Mouse (Mus musculus): Measurements from ENCODE around the gene Gm13124. TPM values are rescaled to one million over a fixed set of nuclear protein-coding genes. Genes with fewer than 3 reads are reported as not detected.

The Gm13124 gene
- polyA plus RNA-seq (2012), result not detected in 2 replicates

DNA sequence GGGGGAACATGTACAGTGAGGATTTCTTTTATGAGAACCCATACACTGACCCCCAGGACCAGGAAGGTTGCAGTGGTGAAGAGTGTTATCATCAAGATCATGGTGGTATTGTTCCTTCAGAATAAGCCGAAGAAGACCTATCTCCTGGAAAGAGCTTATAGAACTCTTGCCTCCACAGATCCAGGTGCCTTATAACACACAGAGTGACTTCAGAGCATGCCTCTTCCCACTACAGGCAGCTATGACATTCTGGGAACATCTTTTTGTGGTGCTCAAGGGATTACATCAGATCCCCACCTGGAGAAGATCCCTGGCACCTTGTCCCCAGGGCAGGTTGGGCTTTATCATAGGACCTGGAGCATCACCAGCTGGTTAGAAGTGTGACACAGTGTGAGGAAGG, at the start of gene Gm13124:
Gm13124 (minus strand) TSS at position 101 of the 400 bp plus-strand sequence.

DNA sequence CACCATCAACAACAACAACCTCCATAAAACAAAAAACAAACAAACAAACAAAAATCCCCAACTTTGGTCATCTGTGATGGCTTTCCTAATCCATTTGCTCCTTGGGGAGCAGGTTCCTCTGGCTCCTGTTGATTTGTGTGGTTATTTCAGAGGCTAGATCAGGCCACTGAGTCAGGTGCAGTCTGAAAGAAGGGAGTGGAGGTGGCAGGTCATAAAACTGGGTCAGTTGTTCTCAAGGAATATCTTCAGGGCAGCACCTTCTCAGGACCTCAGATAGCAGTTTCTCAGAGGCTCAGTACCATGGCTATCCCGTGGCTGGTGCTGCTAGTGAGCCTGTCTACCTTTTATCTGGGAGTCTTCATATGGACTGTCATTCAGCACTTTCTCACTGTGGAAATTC, 48.5 kb upstream of the Gm13124 start, which contains the start of gene Aadacl4:
Aadacl4 (plus strand) TSS at position 301 of the 400 bp plus-strand sequence.

DNA sequence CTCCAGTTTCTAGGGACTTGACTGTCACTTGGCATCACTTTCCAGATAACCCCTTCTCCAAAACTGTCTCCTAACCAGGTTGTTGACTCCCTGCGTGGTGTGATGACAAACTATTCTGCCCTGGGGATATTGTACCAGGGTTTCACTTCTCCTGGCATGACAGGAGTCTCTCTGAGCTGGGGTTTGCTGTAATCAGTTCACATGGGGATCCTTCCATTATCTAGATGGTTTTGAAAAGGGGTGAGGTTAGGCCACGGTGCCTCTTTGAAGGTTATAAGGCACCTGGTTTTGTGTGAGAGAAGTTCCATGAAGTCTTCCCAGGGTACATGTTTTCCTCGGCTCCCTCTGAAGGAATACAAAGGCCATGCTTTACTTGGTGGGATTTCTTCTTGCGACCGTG, 45.4 kb downstream of the Gm13124 start, which contains the start of gene 9430007A20Rik:
9430007A20Rik (plus strand) TSS at position 301 of the 400 bp plus-strand sequence.

Other genes with a start within 250 kb of the Gm13124 start
- not detected in 2 replicates for gene Gm13128, start 234.9 kb downstream of the Gm13124 start, polyA plus RNA-seq (2012)
- not detected in 2 replicates for gene Gm13119, start 207.2 kb downstream of the Gm13124 start, polyA plus RNA-seq (2012)
- not detected in 2 replicates for gene Pramef20, start 187.2 kb downstream of the Gm13124 start, polyA plus RNA-seq (2012)
- gene Pramef12, start 156.7 kb downstream of the Gm13124 start, polyA plus RNA-seq (2012), result not detected in 2 replicates
- gene 1700012P22Rik, start 126.4 kb downstream of the Gm13124 start, polyA plus RNA-seq (2012), result not detected in 2 replicates
- gene Gm9944, start 111.8 kb downstream of the Gm13124 start, polyA plus RNA-seq (2012), result not detected in 2 replicates
- gene Aadacl3, start 101.4 kb downstream of the Gm13124 start, polyA plus RNA-seq (2012), result not detected in 2 replicates
- not detected in 2 replicates for gene 9430007A20Rik, start 45.3 kb downstream of the Gm13124 start, polyA plus RNA-seq (2012)
- gene Aadacl4, start 48.6 kb upstream of the Gm13124 start, polyA plus RNA-seq (2012), result not detected in 2 replicates
- gene Gm436, start 121.2 kb upstream of the Gm13124 start, polyA plus RNA-seq (2012), result not detected in 2 replicates
- not detected in 2 replicates for gene Gm13178, start 156.3 kb upstream of the Gm13124 start, polyA plus RNA-seq (2012)
- not detected in 2 replicates for gene Gm438, start 221.4 kb upstream of the Gm13124 start, polyA plus RNA-seq (2012)

All from megakaryocyte-erythroid progenitor cell, adult 5 weeks (primary cell).